Mouse (Mus musculus) heart, embryonic 12.5 days (tissue): ENCODE data around the gene Rnf135. TPM values are rescaled to one million over a fixed set of nuclear protein-coding genes. Genes with fewer than 3 reads are reported as not detected.
"Not testable (repeated sequence)": the region's sequence is repeated elsewhere in the genome, so short reads cannot be mapped to it uniquely, and the experiment has no call there.

ENCODE experiments used
- ATAC-seq: fragments of 200-750 bp; cut with Nextera tagmentation; 2 replicates; pipeline ENCODE4 v1.8.0; 2017; ENCODE audit warnings: moderate TSS enrichment, moderate library complexity; ENCODE audit not compliant: insufficient number of reproducible peaks, low FRiP score
- H3K27ac ChIP-seq: fragments of 300-500 bp; sonication (generic); 2 replicates; pipeline ENCODE4 v1.5.1; 2016; ENCODE audit warnings: mild to moderate bottlenecking, moderate library complexity; ENCODE audit not compliant: poor library complexity, severe bottlenecking
- H3K27me3 ChIP-seq: fragments of 300-500 bp; sonication (generic); replicated peaks from 2 replicates; pipeline ENCODE4 v1.6.1; 2016; ENCODE audit warnings: mild to moderate bottlenecking, moderate library complexity
- H3K36me3 ChIP-seq: fragments of 300-500 bp; sonication (generic); 2 replicates; pipeline ENCODE4 v1.6.1; 2016; ENCODE audit warnings: mild to moderate bottlenecking, moderate library complexity
- H3K4me1 ChIP-seq: fragments of 300-500 bp; sonication (generic); replicated peaks from 2 replicates; pipeline ENCODE4 v1.6.1; 2016; ENCODE audit warnings: mild to moderate bottlenecking
- H3K4me2 ChIP-seq: fragments of 300-500 bp; sonication (generic); 2 replicates; pipeline ENCODE4 v1.6.1; 2016; ENCODE audit warnings: mild to moderate bottlenecking, moderate library complexity
- H3K4me3 ChIP-seq: fragments of 300-500 bp; sonication (generic); 2 replicates; pipeline ENCODE4 v1.5.1; 2016; ENCODE audit warnings: mild to moderate bottlenecking
- H3K9ac ChIP-seq: fragments of 300-500 bp; sonication (generic); 2 replicates; pipeline ENCODE4 v1.6.1; 2016; ENCODE audit warnings: mild to moderate bottlenecking, moderate library complexity
- H3K9me3 ChIP-seq: fragments of 300-500 bp; sonication (generic); replicated peaks from 2 replicates; pipeline ENCODE4 v1.6.1; 2016; ENCODE audit warnings: mild to moderate bottlenecking, moderate library complexity
- WGBS: fragments of 180-500 bp; shearing (Covaris S2); methylation state at CpG from one replicate; pipeline ENCODE4 v1.1.7; 2016; 5-methylcytosine and 5-hydroxymethylcytosine counted together
- polyA plus RNA-seq: library from polyadenylated mRNA; unstranded; fragments of >200 nt; fragmentation: Nextera tagmentation; extraction: Ambion mirVana; gene quantifications from 2 replicates; pipeline ENCODE4 v1.2.1, GENCODE M21; 2016

Gene Rnf135
- polyA plus RNA-seq, result 9.4 and 10.5 TPM in 2 replicates

GRCm38 (mm10) chr11:80183705-80184255 is at the start of gene Rnf135:
Gene Rnf135 (plus strand): TSS chr11:80183851.
- no peaks in the 10 kb centered on the region for H3K36me3 ChIP-seq
- peak within 1 kb of the TSS; percentile 83 for H3K27ac ChIP-seq
- H3K4me1 ChIP-seq, result peaks cover 9% of the 10 kb centered on the region
- no peaks in the 10 kb centered on the region for H3K9me3 ChIP-seq
- H3K4me2 ChIP-seq, result peak within 1 kb of the TSS; percentile 65
- 2% methylated on average over 33 of the region's 33 CpGs for WGBS
- peak within 1 kb of the TSS; percentile 89 for H3K9ac ChIP-seq
- peak within 1 kb of the TSS; percentile 77 for H3K4me3 ChIP-seq
- H3K27me3 ChIP-seq, result no peaks in the 10 kb centered on the region
- ATAC-seq, result peak; percentile 97

- H3K4me1 ChIP-seq, result peaks cover 3% of the 10 kb centered on the region; the same call in 1 of the 2 replicates
- no peak overlapping the region for H3K4me3 ChIP-seq
- H3K27me3 ChIP-seq, result no peaks in the 10 kb centered on the region
- peaks cover 72% of the 10 kb centered on the region for H3K36me3 ChIP-seq
- no peak overlapping the region for H3K9ac ChIP-seq
- H3K27ac ChIP-seq, result no peak overlapping the region
- H3K4me2 ChIP-seq, result no peak overlapping the region
- WGBS, result 65% methylated on average over 4 of the region's 4 CpGs
- no peak for ATAC-seq
- no peaks in the 10 kb centered on the region for H3K9me3 ChIP-seq
Observed at GRCm38 (mm10) chr11:80134744-80135143, 48.9 kb upstream of the Rnf135 start.

GRCm38 (mm10) chr11:80135954-80136683 is 47.5 kb upstream of the Rnf135 start:
- no peak for ATAC-seq

GRCm38 (mm10) chr11:80136786-80137185 is 46.9 kb upstream of the Rnf135 start:
- no peak overlapping the region for H3K4me2 ChIP-seq
- no peak overlapping the region for H3K27ac ChIP-seq
- no peaks in the 10 kb centered on the region for H3K27me3 ChIP-seq
- H3K4me3 ChIP-seq, result no peak overlapping the region
- 89% methylated on average over 13 of the region's 13 CpGs for WGBS
- H3K36me3 ChIP-seq, result peaks cover 64% of the 10 kb centered on the region
- ATAC-seq, result no peak
- peaks cover 9% of the 10 kb centered on the region for H3K4me1 ChIP-seq
- no peaks in the 10 kb centered on the region for H3K9me3 ChIP-seq
- H3K9ac ChIP-seq, result no peak overlapping the region

More at GRCm38 (mm10) chr11:80135954-80136683, 47.5 kb upstream of the Rnf135 start:
- peaks cover 8% of the 10 kb centered on the region for H3K4me1 ChIP-seq
- no peak overlapping the region for H3K9ac ChIP-seq
- H3K4me3 ChIP-seq, result no peak overlapping the region
- 92% methylated on average over 11 of the region's 11 CpGs for WGBS
- H3K36me3 ChIP-seq, result peaks cover 68% of the 10 kb centered on the region
- H3K4me2 ChIP-seq, result no peak overlapping the region
- H3K27ac ChIP-seq, result no peak overlapping the region
- no peaks in the 10 kb centered on the region for H3K27me3 ChIP-seq
- no peaks in the 10 kb centered on the region for H3K9me3 ChIP-seq

GRCm38 (mm10) chr11:80137773-80138172 is 45.9 kb upstream of the Rnf135 start:
- ATAC-seq, result no peak
- Histone ChIP-seq H3K4me3 (no peak overlapping the region), H3K36me3 (peaks cover 55% of the 10 kb centered on the region)

GRCm38 (mm10) chr11:80141825-80142521 is 41.7 kb upstream of the Rnf135 start, which contains the start of gene Tefm:
Gene Tefm (minus strand): TSS chr11:80142175.
- peak within 1 kb of the TSS; percentile 79 for H3K4me2 ChIP-seq
- under 1% methylated on average over 40 of the region's 40 CpGs for WGBS
- H3K9me3 ChIP-seq, result no peaks in the 10 kb centered on the region
- peaks cover 15% of the 10 kb centered on the region for H3K4me1 ChIP-seq
- H3K27me3 ChIP-seq, result no peaks in the 10 kb centered on the region
- peak within 1 kb of the TSS; percentile 77 for H3K27ac ChIP-seq
- peaks cover 30% of the 10 kb centered on the region for H3K36me3 ChIP-seq
- peak within 1 kb of the TSS; percentile 71 for H3K4me3 ChIP-seq
- H3K9ac ChIP-seq, result peak within 1 kb of the TSS; percentile 89
- ATAC-seq, result peak; percentile 84

More at GRCm38 (mm10) chr11:80137773-80138172, 45.9 kb upstream of the Rnf135 start:
- Histone ChIP-seq H3K4me1 (peaks cover 11% of the 10 kb centered on the region), H3K27me3 (no peaks in the 10 kb centered on the region), H3K9me3 (no peaks in the 10 kb centered on the region), H3K4me2 (no peak overlapping the region), H3K27ac (no peak overlapping the region), H3K9ac (no peak overlapping the region)
- WGBS, result 87% methylated on average over 5 of the region's 5 CpGs

- Histone ChIP-seq H3K27me3 (no peaks in the 10 kb centered on the region), H3K36me3 (peaks cover 24% of the 10 kb centered on the region), H3K27ac (no peak overlapping the region), H3K4me2 (peak overlapping the region; percentile 79), H3K9ac (peak overlapping the region; percentile 32; the same call in 1 of the 2 replicates), H3K9me3 (no peaks in the 10 kb centered on the region), H3K4me3 (peak overlapping the region; percentile 71), H3K4me1 (peaks cover 15% of the 10 kb centered on the region)
- ATAC-seq, result no peak
- 52% methylated on average over 8 of the region's 8 CpGs for WGBS
Observed at GRCm38 (mm10) chr11:80142872-80143271, 40.8 kb upstream of the Rnf135 start.

- no peak overlapping the region for H3K27ac ChIP-seq
- no peaks in the 10 kb centered on the region for H3K9me3 ChIP-seq
- no peaks in the 10 kb centered on the region for H3K36me3 ChIP-seq
- ATAC-seq, result no peak
- H3K27me3 ChIP-seq, result no peaks in the 10 kb centered on the region
- H3K4me2 ChIP-seq, result no peak overlapping the region
- H3K4me3 ChIP-seq, result no peak overlapping the region
- WGBS, result 46% methylated on average over 10 of the region's 10 CpGs
- H3K4me1 ChIP-seq, result peaks cover 10% of the 10 kb centered on the region
- H3K9ac ChIP-seq, result no peak overlapping the region
Observed at GRCm38 (mm10) chr11:80145787-80146275, 37.8 kb upstream of the Rnf135 start.

- Histone ChIP-seq H3K4me1 (peaks cover 4% of the 10 kb centered on the region), H3K9ac (no peak overlapping the region), H3K9me3 (no peaks in the 10 kb centered on the region), H3K4me3 (no peak overlapping the region), H3K4me2 (no peak overlapping the region), H3K27me3 (peaks cover 17% of the 10 kb centered on the region), H3K36me3 (no peaks in the 10 kb centered on the region), H3K27ac (no peak overlapping the region)
- 65% methylated on average over 6 of the region's 6 CpGs for WGBS
- ATAC-seq, result no peak
Observed at GRCm38 (mm10) chr11:80147748-80148147, 35.9 kb upstream of the Rnf135 start.

- H3K9ac ChIP-seq, result no peak overlapping the region
- H3K27me3 ChIP-seq, result peaks cover 23% of the 10 kb centered on the region
- no peak overlapping the region for H3K4me2 ChIP-seq
- no peak overlapping the region for H3K4me3 ChIP-seq
- no peak for ATAC-seq
- no peaks in the 10 kb centered on the region for H3K36me3 ChIP-seq
- no peaks in the 10 kb centered on the region for H3K9me3 ChIP-seq
- H3K4me1 ChIP-seq, result no peaks in the 10 kb centered on the region
- no peak overlapping the region for H3K27ac ChIP-seq
- 47% methylated on average over 1 of the region's 1 CpGs for WGBS
Observed at GRCm38 (mm10) chr11:80148313-80148712, 35.3 kb upstream of the Rnf135 start.

- not testable (repeated sequence) for H3K27ac ChIP-seq, ATAC-seq, H3K9ac ChIP-seq, H3K36me3 ChIP-seq, H3K9me3 ChIP-seq, H3K4me2 ChIP-seq, H3K4me3 ChIP-seq, H3K4me1 ChIP-seq
- H3K27me3 ChIP-seq, result peaks cover 30% of the 10 kb centered on the region
- WGBS, result 38% methylated on average over 1 of the region's 4 CpGs
Observed at GRCm38 (mm10) chr11:80148974-80149373, 34.7 kb upstream of the Rnf135 start.
